Mouse (Mus musculus) small intestine, adult 2 months (tissue): ENCODE results near the gene Dync1li2.

Experiments used
- CTCF ChIP-seq: fragments of 200-500 bp; IDR thresholded peaks from 2 replicates; pipeline ENCODE4 v1.5.1; 2012; ENCODE audit warnings: low read depth, mild to moderate bottlenecking, control low read depth, inconsistent platforms, low read length, moderate library complexity, mixed read lengths; ENCODE audit not compliant: insufficient replicate concordance, insufficient read length; ENCODE audit errors: extremely low read depth
- POLR2A ChIP-seq: fragments of 200-500 bp; IDR thresholded peaks from 2 replicates; pipeline ENCODE4 v1.6.1; 2012; ENCODE audit warnings: low read depth, mild to moderate bottlenecking, control low read depth, inconsistent platforms, low read length, moderate library complexity

DNA sequence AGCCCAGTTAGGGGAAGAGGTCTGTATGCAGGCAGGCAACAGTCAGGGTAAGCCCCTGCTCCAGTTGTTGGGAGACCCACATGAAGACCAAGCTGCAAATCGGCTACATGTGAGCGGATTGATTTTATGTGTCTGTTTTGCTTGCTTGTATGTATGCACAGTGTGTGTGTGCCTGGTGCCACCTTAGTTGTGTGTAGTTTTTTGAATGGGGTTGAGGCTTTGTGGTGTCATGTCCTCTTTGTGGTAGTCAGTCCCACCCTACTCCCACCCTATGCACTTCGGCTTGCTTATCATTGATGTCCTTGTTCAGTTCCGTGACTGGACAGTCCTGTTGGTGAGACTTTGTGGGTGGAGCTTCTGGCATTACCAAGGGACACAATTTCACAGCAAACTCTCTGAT lies 29.1 kb downstream of the Dync1li2 start:
- TF ChIP-seq CTCF = no peak
- TF ChIP-seq POLR2A = no peak
